Mouse (Mus musculus) CH12.LX (cell line): ENCODE measurements around the gene Tex22. TPM values are rescaled to one million over a fixed set of nuclear protein-coding genes. Genes with fewer than 3 reads are reported as not detected.

Source experiments
- DNase-seq: peaks from one replicate; pipeline ENCODE4 v3.0.0-alpha.2; 2013; ENCODE audit errors: extremely low read depth
- H3K27ac ChIP-seq: 2 replicates; pipeline ENCODE4 v1.5.1; 2012; ENCODE audit warnings: low read depth, mild to moderate bottlenecking, control low read depth, moderate library complexity; ENCODE audit not compliant: insufficient read depth
- H3K27me3 ChIP-seq: replicated peaks from 2 replicates; pipeline ENCODE3; 2012; ENCODE audit warnings: inconsistent platforms
- H3K36me3 ChIP-seq, 2 experiments: replicated peaks in 1 of 2; 2 replicates each; pipeline versions ENCODE3 to v1.6.1; 2012; ENCODE audit warnings: inconsistent platforms in 1 of 2, low read length in 1 of 2, mild to moderate bottlenecking in 1 of 2, mixed read lengths in 1 of 2, moderate library complexity in 1 of 2; ENCODE audit not compliant: control insufficient read depth in 1 of 2, insufficient read depth in 1 of 2
- H3K4me1 ChIP-seq, 2 experiments: 2 replicates each; pipeline ENCODE4 v1.6.1; 2012; ENCODE audit warnings: inconsistent platforms in 1 of 2, moderate library complexity in 1 of 2; ENCODE audit not compliant: insufficient read depth in 2 of 2, control insufficient read depth in 1 of 2
- H3K4me2 ChIP-seq: 2 replicates; pipeline ENCODE4 v1.6.1; 2012; ENCODE audit warnings: low read depth, mild to moderate bottlenecking, control low read depth; ENCODE audit not compliant: poor library complexity, insufficient read depth, severe bottlenecking
- H3K4me3 ChIP-seq, 3 experiments: fragments of 150-350 bp in 1 of 3; sonication (generic) in 1 of 3; replicated peaks in 1 of 3; 2 replicates each; pipeline versions ENCODE3 to v1.5.1; 2011 to 2012; ENCODE audit warnings: low read depth in 2 of 3, low read length in 2 of 3, mild to moderate bottlenecking in 2 of 3, moderate library complexity in 2 of 3, control low read depth in 1 of 3, improper control_type of control experiment in 1 of 3, inconsistent platforms in 1 of 3, mixed read lengths in 1 of 3; ENCODE audit not compliant: poor library complexity in 1 of 3
- H3K79me2 ChIP-seq: replicated peaks from 2 replicates; pipeline ENCODE4 v1.6.1; 2012; ENCODE audit warnings: mild to moderate bottlenecking, moderate library complexity; ENCODE audit not compliant: control insufficient read depth, poor library complexity, insufficient read depth, severe bottlenecking; ENCODE audit errors: extremely low read depth
- H3K9ac ChIP-seq: 2 replicates; pipeline ENCODE4 v1.6.1; 2012; ENCODE audit warnings: low read depth, mild to moderate bottlenecking, control low read depth, moderate library complexity; ENCODE audit not compliant: insufficient read depth
- H3K9me3 ChIP-seq: replicated peaks from 2 replicates; pipeline ENCODE3; 2012; ENCODE audit warnings: low read length, inconsistent platforms, mixed read lengths
- BHLHE40 ChIP-seq: IDR thresholded peaks from 2 replicates; pipeline ENCODE4 v1.6.1; 2011; ENCODE audit warnings: mild to moderate bottlenecking, low read depth, low read length, improper control_type of control experiment
- CHD1 ChIP-seq: IDR thresholded peaks from 2 replicates; pipeline ENCODE4 v1.6.1; 2012; ENCODE audit warnings: low read depth, low read length, improper control_type of control experiment, inconsistent platforms
- CHD2 ChIP-seq: IDR thresholded peaks from 2 replicates; pipeline ENCODE4 v1.6.1; 2011; ENCODE audit warnings: low read length, improper control_type of control experiment
- EP300 ChIP-seq: IDR thresholded peaks from 2 replicates; pipeline ENCODE4 v1.6.1; 2011; ENCODE audit warnings: low read length, improper control_type of control experiment
- HCFC1 ChIP-seq: IDR thresholded peaks from 2 replicates; pipeline ENCODE4 v1.6.1; 2012; ENCODE audit warnings: low read depth, mild to moderate bottlenecking, inconsistent platforms, low read length, improper control_type of control experiment
- IRF4 ChIP-seq: IDR thresholded peaks from 2 replicates; pipeline ENCODE4 v1.6.1; 2014; ENCODE audit warnings: low read depth, mild to moderate bottlenecking, inconsistent platforms, low read length, improper control_type of control experiment
- JUN ChIP-seq: IDR thresholded peaks from 2 replicates; pipeline ENCODE4 v1.6.1; 2011; ENCODE audit warnings: low read depth, mild to moderate bottlenecking, low read length, improper control_type of control experiment, moderate library complexity; ENCODE audit not compliant: insufficient read depth
- KAT2A ChIP-seq: IDR thresholded peaks from 2 replicates; pipeline ENCODE4 v1.6.1; 2012; ENCODE audit warnings: low read length, improper control_type of control experiment, inconsistent platforms; ENCODE audit not compliant: insufficient replicate concordance
- MEF2A ChIP-seq: IDR thresholded peaks from 2 replicates; pipeline ENCODE4 v1.6.1; 2014; ENCODE audit warnings: low read depth, mild to moderate bottlenecking, inconsistent platforms, low read length, improper control_type of control experiment, borderline replicate concordance
- MXI1 ChIP-seq: IDR thresholded peaks from 2 replicates; pipeline ENCODE4 v1.6.1; 2011; ENCODE audit warnings: mild to moderate bottlenecking, low read depth, low read length, improper control_type of control experiment
- NRF1 ChIP-seq: IDR thresholded peaks from 2 replicates; pipeline ENCODE4 v1.6.1; 2014; ENCODE audit warnings: low read depth, mild to moderate bottlenecking, inconsistent platforms, low read length, improper control_type of control experiment, moderate library complexity
- POLR2AphosphoS2 ChIP-seq: IDR thresholded peaks from 2 replicates; pipeline ENCODE4 v1.6.1; 2011; ENCODE audit warnings: low read depth, low read length, improper control_type of control experiment
- TCF12 ChIP-seq: IDR thresholded peaks from 2 replicates; pipeline ENCODE4 v1.6.1; 2014; ENCODE audit warnings: low read depth, mild to moderate bottlenecking, inconsistent platforms, low read length, improper control_type of control experiment
- USF1 ChIP-seq: IDR thresholded peaks from 2 replicates; pipeline ENCODE4 v1.6.1; 2014; ENCODE audit warnings: low read depth, mild to moderate bottlenecking, inconsistent platforms, low read length, improper control_type of control experiment
- USF2 ChIP-seq: conservative IDR thresholded peaks from 2 replicates; pipeline ENCODE4 v1.6.1; 2011; ENCODE audit warnings: low read depth, low read length, improper control_type of control experiment
- dilution Hi-C: fragments of 300-500 bp; cut with MboI; formaldehyde crosslinking; loops from 2 replicates; pipeline ENCODE4 v1.14.3; 2020; ENCODE audit warnings: low sequenced_read_pairs; ENCODE audit not compliant: extremely low pct_unique_long_range_greater_than_20kb, extremely low pct_ligation_motif_present
- in situ Hi-C: fragments of 300-500 bp; cut with MboI; formaldehyde crosslinking; loops from 3 replicates; pipeline ENCODE4 v1.14.3; 2019; ENCODE audit warnings: low sequenced_read_pairs, low pct_ligation_motif_present, low pct_unique_long_range_greater_than_20kb, mixed read lengths
- polyA plus RNA-seq: library from polyadenylated mRNA; unstranded; fragments of >175 nt; gene quantifications from 2 replicates; pipeline ENCODE4 v1.2.1, GENCODE M21; 2012; ENCODE audit warnings: low read depth; ENCODE audit not compliant: insufficient read length
- total RNA-seq, 2 experiments: library from RNA; depleted of rRNA; stranded (reverse); fragments of 300-350 nt in 1 of 2; fragments of >200 nt in 1 of 2; gene quantifications; 2 replicates each; pipeline ENCODE4 v1.2.3; 2012 to 2014

Tex22 gene
- total and polyA plus RNA-seq, 3 experiments: 0.21 TPM; not detected in 2

DNA sequence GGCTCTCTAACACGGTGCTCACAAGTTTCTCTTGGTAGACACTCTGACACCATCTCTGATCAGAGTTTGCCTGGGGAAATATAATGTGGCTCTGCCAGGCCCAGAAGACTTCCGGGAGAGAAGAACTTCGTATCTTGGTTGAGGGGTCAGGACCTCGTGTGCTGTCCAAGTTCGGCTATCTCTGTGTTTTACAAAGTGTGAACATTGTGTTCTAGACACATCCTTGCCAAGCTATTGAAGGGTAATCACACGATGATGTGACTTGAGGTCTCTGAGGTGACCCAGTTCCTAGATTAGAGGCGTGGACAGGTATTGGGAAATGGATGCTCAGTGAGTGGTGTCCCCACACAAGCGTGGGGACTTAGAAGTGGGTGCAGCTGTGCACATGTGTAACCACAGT is 18.2 kb upstream of the Tex22 start:
- H3K36me3 ChIP-seq: peaks cover 10 to 66% of the 10 kb centered on the region in 2 experiments
- dilution Hi-C loops: no loop called here
- H3K27ac ChIP-seq: no peak overlapping the region
- no peaks in the 10 kb centered on the region for H3K9me3 ChIP-seq
- TF ChIP-seq CHD2 (no peak), JUN (no peak), EP300 (no peak), CHD1 (no peak), HCFC1 (no peak), MEF2A (no peak), USF1 (no peak), IRF4 (no peak), BHLHE40 (no peak), MXI1 (no peak), TCF12 (no peak), NRF1 (no peak)
- no peak overlapping the region for H3K4me3 ChIP-seq
- no peaks in the 10 kb centered on the region for H3K4me1 ChIP-seq
- no peaks in the 10 kb centered on the region for H3K79me2 ChIP-seq
- in situ Hi-C loops: loop anchor here (10.0 kb wide), 1 partner anchor 51 kb away; the partner anchor contains the start of gene Brf1
- H3K4me2 ChIP-seq: no peak overlapping the region
- no peaks in the 10 kb centered on the region for H3K27me3 ChIP-seq
- DNase-seq: no peak
- H3K9ac ChIP-seq: no peak overlapping the region

DNA sequence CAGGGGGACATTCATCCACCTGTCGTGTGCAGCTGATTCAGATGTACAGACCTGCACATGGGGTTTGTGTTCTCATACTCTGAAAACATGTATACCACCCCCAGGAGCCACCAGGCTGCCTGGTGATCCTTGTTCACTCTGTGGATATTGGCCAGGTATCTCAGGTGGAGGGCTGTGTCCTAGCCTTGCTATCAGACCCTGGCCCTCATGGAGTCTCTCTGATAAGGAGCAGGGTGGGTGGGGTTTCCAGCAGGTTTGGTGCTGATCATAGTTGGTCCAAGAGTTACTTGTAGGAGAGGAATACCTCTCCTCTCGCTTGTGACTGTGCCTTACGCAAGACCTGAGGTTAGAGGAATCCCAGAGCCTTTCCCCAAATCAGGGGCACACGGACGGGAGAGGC is 14.1 kb upstream of the Tex22 start:
- DNase-seq: no peak
- H3K4me3 ChIP-seq: no peak overlapping the region
- no peak overlapping the region for H3K9ac ChIP-seq
- in situ Hi-C loops: no loop called here
- H3K9me3 ChIP-seq: no peaks in the 10 kb centered on the region
- no peaks in the 10 kb centered on the region for H3K79me2 ChIP-seq
- peaks cover 6 to 12% of the 10 kb centered on the region in 2 experiments for H3K4me1 ChIP-seq
- no peak overlapping the region for H3K27ac ChIP-seq
- H3K4me2 ChIP-seq: no peak overlapping the region
- no peak for TF ChIP-seq CHD2
- no peak for TF ChIP-seq KAT2A
- TF ChIP-seq POLR2AphosphoS2: no peak
- TF ChIP-seq EP300: no peak
- TF ChIP-seq NRF1: no peak
- TF ChIP-seq USF2: no peak
- TF ChIP-seq TCF12: no peak
- no peak for TF ChIP-seq MXI1
- dilution Hi-C loops: no loop called here
- H3K27me3 ChIP-seq: no peaks in the 10 kb centered on the region
- peaks cover 8 to 65% of the 10 kb centered on the region in 2 experiments for H3K36me3 ChIP-seq
